Mouse (Mus musculus) neural tube, embryonic 10.5 days (tissue): ENCODE results near the gene Olfr666.
"Not testable (repeated sequence)": the region's sequence is repeated elsewhere in the genome, so short reads cannot be mapped to it uniquely, and the experiment has no call there.

Experiments
- DNase-seq: peaks from one replicate; pipeline ENCODE4 v3.0.0-alpha.2; 2017; ENCODE audit warnings: low spot score; ENCODE audit errors: extremely low spot score

Olfr666 gene

DNA sequence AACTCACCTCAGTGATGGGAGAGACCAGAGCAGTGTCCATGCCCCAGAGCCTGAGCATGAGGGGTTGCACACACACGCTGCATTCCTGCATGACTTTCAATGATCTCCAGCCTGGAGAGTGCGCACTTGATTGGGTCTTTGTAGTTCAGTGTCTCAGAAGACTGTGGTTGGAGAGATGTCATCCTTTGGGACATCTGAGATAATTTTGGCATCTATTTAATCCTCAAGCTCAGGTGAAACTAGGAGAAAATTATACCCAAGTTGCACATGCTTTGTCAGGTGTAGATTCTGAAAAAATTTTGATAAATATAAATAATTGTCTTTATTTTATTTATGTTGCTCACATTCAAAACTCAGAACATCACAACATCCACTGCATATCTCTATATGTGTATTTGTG is at the start of gene Olfr666:
TSS of gene Olfr666 (minus strand) at position 101 of the 400 bp plus-strand sequence.
- DNase-seq: no peak

DNA sequence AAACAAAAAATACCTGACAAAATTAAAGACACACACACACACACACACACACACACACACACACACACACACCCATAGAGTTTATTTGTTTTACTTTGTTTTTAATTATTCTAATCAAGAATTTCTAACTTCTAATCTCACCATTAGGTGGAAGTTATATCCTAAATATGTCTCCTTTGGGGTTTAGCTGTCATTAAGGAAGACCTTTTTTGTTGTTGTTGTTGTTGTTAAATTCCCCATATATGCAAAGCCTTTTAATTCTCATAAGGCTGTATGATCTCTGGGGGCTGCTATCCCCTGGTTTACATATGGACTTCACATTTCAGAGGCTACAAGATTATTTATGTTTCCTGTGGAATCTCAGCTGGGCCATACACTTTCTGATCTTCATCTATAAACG is 38.2 kb upstream of the Olfr666 start, which contains the start of gene Olfr669:
TSS of gene Olfr669 (plus strand) at position 301 of the 400 bp plus-strand sequence.
- DNase-seq: no peak

DNA sequence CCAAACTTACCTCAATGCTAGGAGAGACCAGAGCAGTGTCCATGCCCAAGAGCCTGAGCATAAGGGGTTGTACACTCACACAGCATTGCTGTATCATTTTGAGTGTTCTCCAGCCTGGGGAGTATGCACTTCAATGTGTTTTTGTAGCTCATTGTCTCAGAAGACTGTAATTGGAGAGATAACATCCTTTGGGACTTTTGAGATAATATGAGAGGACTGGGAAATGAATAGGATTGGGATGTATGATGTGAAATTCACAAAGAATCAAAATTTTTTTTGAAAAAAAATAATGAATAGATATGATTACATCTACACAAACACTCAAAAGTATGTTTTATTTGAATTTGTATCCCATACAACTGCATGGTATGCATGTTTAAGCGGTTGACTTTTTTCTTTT is 32.2 kb upstream of the Olfr666 start, which contains the start of gene Olfr668:
TSS of gene Olfr668 (minus strand) at position 101 of the 400 bp plus-strand sequence.
- DNase-seq: no peak

DNA sequence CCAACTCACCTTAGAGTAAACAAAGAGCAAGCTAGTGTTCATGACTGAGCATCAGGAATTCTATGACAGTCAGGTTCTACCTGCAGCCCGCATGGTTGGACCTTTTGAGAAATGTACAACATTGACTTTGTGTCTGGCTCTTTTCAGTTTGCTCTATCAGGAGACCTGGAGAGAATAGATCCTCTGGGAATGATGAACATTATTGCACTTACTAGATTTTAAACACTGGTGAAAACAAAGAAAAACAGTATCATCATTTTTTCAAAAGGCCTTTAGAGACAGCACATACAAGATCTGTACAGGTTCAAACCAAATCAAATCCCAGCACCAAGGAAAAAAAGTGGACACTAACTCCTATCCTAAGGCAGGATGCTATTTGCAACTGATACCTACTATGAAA is 25.6 kb upstream of the Olfr666 start, which contains the start of gene Olfr667:
TSS of gene Olfr667 (minus strand) at position 101 of the 400 bp plus-strand sequence.
- DNase-seq: no peak

DNA sequence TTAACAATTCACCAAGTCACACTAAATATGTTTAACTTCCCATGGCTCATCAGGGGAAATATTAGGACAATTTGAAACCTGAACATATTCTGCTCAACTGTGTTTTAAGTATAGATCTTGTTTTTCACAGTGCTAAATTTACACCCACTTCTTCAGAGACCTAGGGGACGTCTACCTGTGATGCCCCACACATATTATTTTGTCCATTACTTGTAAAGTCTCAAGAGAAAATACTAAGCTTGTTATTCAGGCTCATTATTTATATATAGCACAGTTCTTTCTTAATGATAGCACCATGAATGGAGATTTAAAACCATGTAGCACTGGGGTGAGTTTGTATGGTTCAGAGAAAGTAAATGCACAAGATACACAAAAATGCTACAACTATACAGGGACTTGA is 18.0 kb downstream of the Olfr666 start, which contains the start of gene Olfr665:
TSS of gene Olfr665 (plus strand) at position 301 of the 400 bp plus-strand sequence.
- no peak for DNase-seq

DNA sequence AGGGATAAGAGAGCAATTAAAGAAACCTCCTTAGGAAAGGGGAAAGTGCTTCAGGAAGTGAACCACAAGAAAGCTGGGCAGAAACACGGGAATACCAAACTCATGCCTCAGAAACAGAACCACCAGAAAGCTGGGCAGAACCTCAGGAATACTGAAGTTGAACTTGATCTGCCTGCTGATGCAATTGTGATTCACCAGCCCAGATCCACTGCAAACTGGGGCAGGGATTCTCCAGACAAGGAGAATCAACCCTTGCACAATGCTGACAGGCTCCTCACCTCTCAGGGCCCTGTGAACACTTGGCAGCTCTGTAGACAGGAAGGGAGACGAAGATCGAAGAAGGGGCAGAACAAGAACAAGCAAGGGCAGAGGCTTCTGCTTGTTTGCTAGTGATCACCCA is 34.4 kb downstream of the Olfr666 start:
- no peak for DNase-seq

DNA sequence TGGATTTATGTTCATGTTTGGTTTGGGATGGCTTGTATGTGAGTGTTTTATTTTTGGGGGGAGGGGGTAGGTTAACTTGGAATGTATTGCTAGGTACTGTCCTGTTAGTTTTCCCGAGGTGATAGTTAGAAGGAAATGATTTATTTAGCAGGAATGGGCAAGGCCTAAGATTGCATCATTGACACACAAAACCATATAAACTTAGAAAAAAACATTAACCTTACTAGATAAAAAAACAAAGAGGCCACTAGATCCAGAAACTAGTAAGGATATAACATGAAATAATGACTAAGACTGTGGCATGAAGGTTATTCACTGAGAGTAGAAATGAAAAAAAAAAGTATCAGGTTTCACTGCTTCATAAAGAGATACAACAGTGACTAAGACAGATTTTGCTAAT is 38.1 kb downstream of the Olfr666 start:
- DNase-seq: no peak

DNA sequence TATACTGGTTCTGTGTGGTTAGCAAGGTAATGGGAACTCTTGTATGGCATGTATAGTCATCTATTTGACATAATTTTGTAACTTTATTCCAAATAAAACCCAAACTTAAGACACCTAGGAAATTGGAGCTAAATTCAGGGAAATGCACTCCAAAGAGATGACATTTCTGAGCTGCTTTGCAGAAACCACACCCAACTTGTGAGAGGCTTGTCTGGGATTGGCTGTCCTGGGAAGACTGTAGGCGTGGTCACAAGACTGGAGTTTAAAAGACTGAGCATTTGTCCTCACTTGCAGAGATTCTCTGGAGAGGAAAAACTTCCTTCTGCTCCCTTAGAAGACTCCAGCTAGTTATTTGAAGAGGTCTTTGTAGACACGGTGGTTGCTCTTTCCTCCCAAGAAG is 39.0 kb downstream of the Olfr666 start, which contains the start of gene Usp17la:
TSS of gene Usp17la (plus strand) at position 301 of the 400 bp plus-strand sequence.
- DNase-seq: not testable (repeated sequence)

DNA sequence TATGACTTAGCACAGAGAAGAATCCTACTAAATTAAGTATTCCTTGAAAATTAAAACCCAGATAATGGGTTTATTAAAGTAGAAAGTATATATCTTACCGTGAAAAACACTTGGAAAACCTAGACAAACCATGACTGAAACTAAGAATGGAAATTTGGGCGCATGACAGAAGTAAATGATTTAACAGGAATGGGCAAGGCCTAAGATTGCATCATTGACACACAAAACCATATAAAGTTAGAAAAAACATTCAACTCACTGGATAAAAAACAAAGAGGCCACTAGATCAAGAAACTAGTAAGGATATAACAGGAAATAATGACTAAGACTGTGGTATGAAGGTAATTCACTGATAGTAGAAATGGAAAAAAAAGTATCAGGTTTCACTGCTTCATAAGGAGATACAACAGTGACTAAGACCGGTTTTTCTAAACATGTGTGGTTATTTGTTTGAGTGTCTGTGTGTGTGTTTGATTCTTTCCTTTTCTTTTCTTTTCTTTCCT is 40.5 kb downstream of the Olfr666 start:
- no peak for DNase-seq

DNA sequence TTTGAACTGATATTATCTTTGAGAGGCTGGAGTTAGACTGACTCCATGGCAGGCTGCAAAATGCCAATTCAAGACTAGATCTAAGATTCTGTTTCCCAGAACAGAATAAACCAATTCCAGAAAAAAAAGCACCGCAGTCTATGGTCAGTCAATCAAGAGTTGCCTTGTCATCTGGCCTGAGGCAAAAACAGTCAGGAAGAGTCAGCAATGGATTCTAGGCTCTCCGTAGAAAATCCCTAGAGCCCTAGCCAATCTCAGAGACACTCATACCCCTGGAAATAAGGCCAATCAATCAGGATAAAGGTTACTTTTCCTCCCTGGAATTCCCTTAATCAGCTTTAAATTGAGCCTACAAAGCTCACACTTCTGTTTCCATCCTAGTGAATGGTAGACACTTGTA is 44.2 kb downstream of the Olfr666 start:
- DNase-seq: not testable (repeated sequence)

DNA sequence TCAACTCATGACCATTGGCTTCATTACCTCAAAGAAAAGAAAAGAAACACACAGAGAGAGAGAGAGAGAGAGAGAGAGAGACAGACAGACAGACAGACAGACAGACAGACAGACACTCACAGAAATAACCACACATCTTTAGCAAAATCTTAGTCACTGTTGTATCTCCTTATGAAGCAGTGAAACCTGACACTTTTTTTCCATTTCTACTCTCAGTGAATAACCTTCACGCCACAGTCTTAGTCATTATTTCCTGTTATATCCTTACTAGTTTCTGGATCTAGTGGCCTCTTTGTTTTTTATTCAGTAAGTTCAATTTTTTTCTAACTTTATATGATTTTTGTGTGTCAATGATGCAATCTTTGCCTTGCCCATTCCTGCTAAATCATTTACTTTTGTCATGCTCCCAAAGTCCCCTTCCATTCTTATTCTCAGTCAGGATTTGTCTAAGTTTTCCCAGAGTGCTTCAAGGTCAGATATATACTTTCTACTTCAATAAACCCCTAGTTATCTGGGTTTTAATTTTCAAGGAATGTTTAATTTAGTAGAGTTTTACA is 51.9 kb downstream of the Olfr666 start:
- no peak for DNase-seq

DNA sequence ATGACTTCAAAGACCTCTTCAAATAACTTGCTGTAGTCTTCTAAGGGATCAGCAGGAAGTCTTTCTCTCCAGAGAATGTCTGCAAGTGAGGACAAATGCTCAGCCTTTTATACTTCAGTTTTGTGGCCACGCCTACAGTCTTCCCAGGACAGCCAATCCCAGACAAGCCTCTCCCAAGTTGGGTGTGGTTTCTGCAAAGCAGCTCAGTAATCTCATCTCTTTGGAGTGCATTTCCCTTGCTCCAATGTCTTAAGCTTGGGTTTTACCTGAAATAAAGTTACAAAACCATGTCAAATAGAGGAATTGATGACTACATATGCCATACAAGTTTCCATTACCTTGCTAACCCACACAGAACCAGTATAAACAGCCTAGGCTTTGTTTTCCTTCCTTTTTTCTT is 53.2 kb downstream of the Olfr666 start, which contains the start of gene Usp17lb:
TSS of gene Usp17lb (minus strand) at position 101 of the 400 bp plus-strand sequence.
- DNase-seq: no peak
